Mouse (Mus musculus): ENCODE results near the gene Emx2.

The Emx2 gene

DNA sequence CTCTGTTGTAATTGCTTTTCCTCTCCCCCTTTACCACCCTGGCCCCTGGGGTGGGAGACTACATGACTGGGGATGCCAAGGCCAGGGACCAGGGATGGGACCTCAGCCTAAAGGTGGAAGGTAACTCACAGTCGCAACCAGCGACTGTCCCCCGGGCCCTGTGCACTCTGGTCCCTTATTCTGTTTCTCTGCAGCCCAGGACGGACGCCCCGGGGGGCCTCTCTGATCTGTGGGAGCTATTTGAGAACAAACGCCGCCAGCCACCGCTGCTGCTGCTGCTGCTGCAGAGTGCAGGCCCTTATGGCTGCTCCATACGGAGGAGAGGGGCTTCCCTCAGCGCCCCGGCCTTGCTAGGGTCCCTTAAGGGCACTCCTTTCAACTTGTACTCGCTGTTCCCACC is 12.7 kb downstream of the Emx2 start:
- Histone ChIP-seq H3K9me3 (ENCODE audit: low read length) (peaks cover 12% of the 10 kb centered on the region), H3K27me3 (ENCODE audit: insufficient read depth, low read length) (peaks cover 79% of the 10 kb centered on the region), H3K4me1 (replicated peaks; ENCODE audit: low read depth, low read length) (peaks cover 41% of the 10 kb centered on the region), H3K36me3 (ENCODE audit: insufficient read depth, low read length) (no peaks in the 10 kb centered on the region), H3K4me3 (replicated peaks; ENCODE audit: low read length) (no peak overlapping the region)
- TF ChIP-seq POU5F1 (IDR thresholded peaks at IDR 0.05; ENCODE audit: borderline replicate concordance, low read length) (no peak), NANOG (IDR thresholded peaks at IDR 0.05; ENCODE audit: borderline replicate concordance, low read length) (no peak), CTCF (conservative IDR thresholded peaks at IDR 0.05; ENCODE audit: low read length) (no peak)

GRCm38 (mm10) chr19:59472844-59473243 is 14.7 kb downstream of the Emx2 start:
- Histone ChIP-seq H3K4me1 (replicated peaks; ENCODE audit: low read depth, low read length) (peaks cover 33% of the 10 kb centered on the region), H3K4me3 (replicated peaks; ENCODE audit: low read length) (no peak overlapping the region), H3K36me3 (ENCODE audit: insufficient read depth, low read length) (no peaks in the 10 kb centered on the region), H3K9me3 (ENCODE audit: low read length) (peaks cover 18% of the 10 kb centered on the region), H3K27me3 (ENCODE audit: insufficient read depth, low read length) (peaks cover 59% of the 10 kb centered on the region)
- TF ChIP-seq CTCF (conservative IDR thresholded peaks at IDR 0.05; ENCODE audit: low read length) (no peak), POU5F1 (IDR thresholded peaks at IDR 0.05; ENCODE audit: borderline replicate concordance, low read length) (no peak), NANOG (IDR thresholded peaks at IDR 0.05; ENCODE audit: borderline replicate concordance, low read length) (no peak)

GRCm38 (mm10) chr19:59479912-59480311 is 21.7 kb downstream of the Emx2 start:
- Histone ChIP-seq H3K36me3 (ENCODE audit: insufficient read depth, low read length) (no peaks in the 10 kb centered on the region), H3K4me3 (replicated peaks; ENCODE audit: low read length) (no peak overlapping the region), H3K4me1 (replicated peaks; ENCODE audit: low read depth, low read length) (no peaks in the 10 kb centered on the region), H3K9me3 (ENCODE audit: low read length) (peaks cover 17% of the 10 kb centered on the region), H3K27me3 (ENCODE audit: insufficient read depth, low read length) (peaks cover 6% of the 10 kb centered on the region; the same call in 1 of the 2 replicates)
- TF ChIP-seq NANOG (IDR thresholded peaks at IDR 0.05; ENCODE audit: borderline replicate concordance, low read length): no peak
- TF ChIP-seq POU5F1 (IDR thresholded peaks at IDR 0.05; ENCODE audit: borderline replicate concordance, low read length): no peak
- no peak for TF ChIP-seq CTCF (conservative IDR thresholded peaks at IDR 0.05; ENCODE audit: low read length)

DNA sequence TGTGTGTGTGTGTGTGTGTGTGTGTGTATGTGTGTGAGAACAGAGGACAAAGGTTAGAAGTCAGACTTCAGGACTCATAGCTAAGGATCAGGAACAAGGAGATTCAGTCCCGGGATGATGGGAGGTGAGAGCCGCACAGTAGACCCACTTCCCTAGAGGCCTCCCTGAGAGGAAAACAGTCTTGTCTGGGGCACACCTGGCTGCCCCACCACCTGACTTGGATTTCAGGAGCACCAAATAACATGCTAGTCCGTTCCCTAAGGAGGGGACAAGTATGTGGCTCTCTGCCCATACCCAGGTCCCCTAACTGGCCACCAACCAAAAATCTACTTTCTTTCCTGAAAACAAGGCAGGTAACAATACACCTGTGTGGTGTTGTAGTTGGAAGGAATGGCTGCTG is 22.4 kb downstream of the Emx2 start:
- TF ChIP-seq CTCF (conservative IDR thresholded peaks at IDR 0.05; ENCODE audit: low read length) (no peak), NANOG (IDR thresholded peaks at IDR 0.05; ENCODE audit: borderline replicate concordance, low read length) (no peak), POU5F1 (IDR thresholded peaks at IDR 0.05; ENCODE audit: borderline replicate concordance, low read length) (no peak)
- no peak overlapping the region for H3K4me3 ChIP-seq (replicated peaks; ENCODE audit: low read length)

DNA sequence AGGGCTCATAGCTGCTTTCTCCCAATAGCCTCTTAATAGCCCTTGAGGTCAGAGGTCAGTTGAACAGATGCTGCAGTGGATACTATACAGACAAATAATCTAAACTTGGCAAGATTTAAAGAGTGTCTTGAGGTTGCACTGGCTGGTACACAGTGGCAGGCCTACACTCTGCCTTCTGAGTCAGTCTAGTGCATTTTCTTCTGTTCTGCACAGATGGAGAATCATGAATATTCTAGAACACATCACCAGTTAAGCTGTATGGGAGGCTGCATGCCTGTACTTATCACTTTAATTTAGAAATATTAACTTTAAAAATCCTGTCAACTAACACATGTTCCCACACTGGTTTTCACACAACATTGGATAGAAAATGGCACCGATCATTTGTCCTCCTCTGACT is 34.1 kb downstream of the Emx2 start:
- no peak overlapping the region for H3K4me3 ChIP-seq (replicated peaks; ENCODE audit: low read length)
- TF ChIP-seq NANOG (IDR thresholded peaks at IDR 0.05; ENCODE audit: borderline replicate concordance, low read length): no peak
- no peak for TF ChIP-seq CTCF (conservative IDR thresholded peaks at IDR 0.05; ENCODE audit: low read length)
- no peak for TF ChIP-seq POU5F1 (IDR thresholded peaks at IDR 0.05; ENCODE audit: borderline replicate concordance, low read length)
- no peaks in the 10 kb centered on the region for H3K4me1 ChIP-seq (replicated peaks; ENCODE audit: low read depth, low read length)
- H3K36me3 ChIP-seq (ENCODE audit: insufficient read depth, low read length): no peaks in the 10 kb centered on the region
- no peaks in the 10 kb centered on the region for H3K9me3 ChIP-seq (ENCODE audit: low read length)
- H3K27me3 ChIP-seq (ENCODE audit: insufficient read depth, low read length): peaks cover 2% of the 10 kb centered on the region

More for the DNA sequence above, 22.4 kb downstream of the Emx2 start:
- Histone ChIP-seq H3K27me3 (ENCODE audit: insufficient read depth, low read length) (peaks cover 6% of the 10 kb centered on the region; the same call in 1 of the 2 replicates), H3K9me3 (ENCODE audit: low read length) (peaks cover 10% of the 10 kb centered on the region), H3K4me1 (replicated peaks; ENCODE audit: low read depth, low read length) (no peaks in the 10 kb centered on the region), H3K36me3 (ENCODE audit: insufficient read depth, low read length) (no peaks in the 10 kb centered on the region)

DNA sequence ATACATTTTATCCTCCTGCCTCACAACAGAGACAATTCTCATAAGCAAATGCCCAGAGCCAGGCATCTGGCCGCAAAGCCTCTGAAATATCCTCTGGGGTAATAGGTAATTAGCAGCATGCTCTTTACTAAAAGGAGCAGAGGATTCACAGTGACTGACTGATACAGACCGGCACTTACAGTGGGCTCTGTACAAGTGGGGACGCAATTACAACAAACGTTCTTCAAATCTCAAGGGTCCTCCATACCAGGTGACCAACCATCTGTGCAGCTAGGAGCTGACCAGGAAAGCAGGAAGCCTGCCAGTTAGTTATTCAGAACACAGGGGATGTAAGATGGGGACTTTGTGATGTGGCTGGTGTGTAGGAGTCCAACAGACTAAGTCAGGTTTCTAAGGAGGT is 38.7 kb downstream of the Emx2 start:
- no peaks in the 10 kb centered on the region for H3K36me3 ChIP-seq (ENCODE audit: insufficient read depth, low read length)
- no peaks in the 10 kb centered on the region for H3K9me3 ChIP-seq (ENCODE audit: low read length)
- TF ChIP-seq CTCF (conservative IDR thresholded peaks at IDR 0.05; ENCODE audit: low read length) (no peak), NANOG (IDR thresholded peaks at IDR 0.05; ENCODE audit: borderline replicate concordance, low read length) (no peak), POU5F1 (IDR thresholded peaks at IDR 0.05; ENCODE audit: borderline replicate concordance, low read length) (no peak)
- H3K27me3 ChIP-seq (ENCODE audit: insufficient read depth, low read length): no peaks in the 10 kb centered on the region
- no peak overlapping the region for H3K4me3 ChIP-seq (replicated peaks; ENCODE audit: low read length)
- H3K4me1 ChIP-seq (replicated peaks; ENCODE audit: low read depth, low read length): no peaks in the 10 kb centered on the region

DNA sequence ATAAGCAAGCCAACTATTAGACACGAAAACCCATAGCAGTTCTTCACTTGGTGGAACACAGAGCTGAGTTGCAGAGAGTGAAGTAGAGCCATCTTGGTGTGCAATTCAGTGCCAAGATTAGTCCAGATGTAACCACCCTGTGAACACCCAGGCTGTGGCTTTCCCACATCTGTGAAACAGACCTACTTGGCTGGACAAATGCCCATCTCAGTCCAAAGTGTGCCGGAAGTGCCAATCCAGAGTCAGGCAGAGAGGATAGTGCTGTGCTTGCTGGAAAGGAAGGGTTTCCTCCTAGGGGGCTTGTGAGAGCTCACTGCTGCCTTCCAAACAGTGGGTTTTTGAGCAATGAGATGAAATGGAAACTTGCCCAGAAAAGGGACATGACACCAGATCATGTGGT is 50.7 kb downstream of the Emx2 start:
- Histone ChIP-seq H3K4me1 (replicated peaks; ENCODE audit: low read depth, low read length) (no peaks in the 10 kb centered on the region), H3K9me3 (ENCODE audit: low read length) (no peaks in the 10 kb centered on the region), H3K27me3 (ENCODE audit: insufficient read depth, low read length) (no peaks in the 10 kb centered on the region), H3K36me3 (ENCODE audit: insufficient read depth, low read length) (no peaks in the 10 kb centered on the region), H3K4me3 (replicated peaks; ENCODE audit: low read length) (no peak overlapping the region)
- TF ChIP-seq NANOG (IDR thresholded peaks at IDR 0.05; ENCODE audit: borderline replicate concordance, low read length) (no peak), POU5F1 (IDR thresholded peaks at IDR 0.05; ENCODE audit: borderline replicate concordance, low read length) (no peak)

- no peak overlapping the region for H3K4me3 ChIP-seq (replicated peaks; ENCODE audit: low read length)
- H3K27me3 ChIP-seq (ENCODE audit: insufficient read depth, low read length): no peaks in the 10 kb centered on the region
- H3K36me3 ChIP-seq (ENCODE audit: insufficient read depth, low read length): no peaks in the 10 kb centered on the region
- no peaks in the 10 kb centered on the region for H3K9me3 ChIP-seq (ENCODE audit: low read length)
- no peaks in the 10 kb centered on the region for H3K4me1 ChIP-seq (replicated peaks; ENCODE audit: low read depth, low read length)
- no peak for TF ChIP-seq CTCF (conservative IDR thresholded peaks at IDR 0.05; ENCODE audit: low read length)
- no peak for TF ChIP-seq NANOG (IDR thresholded peaks at IDR 0.05; ENCODE audit: borderline replicate concordance, low read length)
- TF ChIP-seq POU5F1 (IDR thresholded peaks at IDR 0.05; ENCODE audit: borderline replicate concordance, low read length): no peak
Observed at GRCm38 (mm10) chr19:59513181-59513580, 55.0 kb downstream of the Emx2 start.

Measured in E14TG2a.4 (cell line).